Mouse (Mus musculus) T-helper 17 cell (primary cell): ENCODE results near the gene Tcf7l2.

Experiments used
- in situ Hi-C, 2 experiments: fragments of 300-600 bp; cut with MboI, MseI; formaldehyde crosslinking; loops; 1 replicate in 1 of 2; 2 replicates in 1 of 2; pipeline ENCODE4 v1.15.1; 2025; ENCODE audit warnings: high pct_unique_total_duplicates in 2 of 2

The Tcf7l2 gene

DNA sequence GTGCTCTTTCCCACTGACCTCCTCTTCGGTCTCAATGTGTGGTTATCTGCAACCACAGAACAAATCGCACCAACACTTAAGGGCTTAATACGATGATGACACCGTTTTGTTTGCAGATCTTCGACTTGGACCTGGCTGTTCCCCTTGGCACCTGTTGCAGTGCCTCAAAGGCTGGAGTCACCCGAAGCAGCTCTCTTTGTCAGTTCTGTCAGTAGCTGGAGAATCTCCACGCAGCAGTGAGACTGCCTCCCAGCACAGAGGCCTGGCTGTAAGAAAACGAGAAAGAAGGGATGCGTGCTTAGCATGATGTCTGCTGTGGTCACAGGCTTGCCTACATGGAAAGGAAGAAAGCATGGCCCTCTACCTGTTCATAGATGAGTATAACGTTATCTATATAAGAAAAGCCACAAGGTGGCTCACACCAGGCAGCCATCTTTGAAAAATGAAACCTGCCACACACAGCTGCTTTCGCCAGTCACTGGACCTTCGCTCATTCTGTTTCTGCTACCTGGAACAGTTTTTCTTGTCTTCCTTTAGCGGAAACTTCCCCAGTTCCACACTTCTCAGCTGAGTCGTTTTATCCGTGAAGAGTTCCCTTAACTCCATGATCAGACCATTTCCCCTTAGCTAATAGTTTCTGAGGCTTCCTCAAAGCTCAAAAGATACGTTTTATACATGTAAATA lies 21.1 kb upstream of the Tcf7l2 start:
- in situ Hi-C loops, result loop anchor here in 1 of 2 experiments (25.0 kb wide), 1 partner anchor 1933 kb away; no protein-coding TSS in a partner anchor

DNA sequence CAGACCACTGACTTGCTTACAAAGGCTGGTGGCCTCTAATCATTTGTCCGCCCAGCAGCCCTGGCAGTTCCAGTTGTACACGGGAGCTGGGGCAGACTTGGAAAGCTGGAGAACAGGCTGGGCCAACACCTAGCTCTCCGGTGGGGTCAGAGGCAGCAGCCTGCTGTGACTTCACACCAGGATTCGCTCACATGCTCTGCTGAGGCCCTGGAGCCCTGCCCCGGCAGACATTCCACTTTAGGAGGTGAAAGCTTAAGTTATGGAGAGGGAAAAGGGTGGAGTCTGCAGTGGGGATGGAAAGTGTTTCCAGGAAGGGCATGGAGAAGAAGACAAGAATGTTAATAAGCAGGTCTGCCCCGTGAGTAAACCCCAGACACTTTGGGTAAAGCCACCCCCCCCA lies 19.2 kb upstream of the Tcf7l2 start:
- in situ Hi-C loops, result loop anchor here in 1 of 2 experiments (25.0 kb wide), 1 partner anchor 1935 kb away; no protein-coding TSS in a partner anchor

- in situ Hi-C loops, result no loop called here
Observed at GRCm38 (mm10) chr19:55729376-55729775, 12.2 kb upstream of the Tcf7l2 start.

- in situ Hi-C loops, result no loop called here
Observed at GRCm38 (mm10) chr19:55732499-55732898, 9.1 kb upstream of the Tcf7l2 start.

DNA sequence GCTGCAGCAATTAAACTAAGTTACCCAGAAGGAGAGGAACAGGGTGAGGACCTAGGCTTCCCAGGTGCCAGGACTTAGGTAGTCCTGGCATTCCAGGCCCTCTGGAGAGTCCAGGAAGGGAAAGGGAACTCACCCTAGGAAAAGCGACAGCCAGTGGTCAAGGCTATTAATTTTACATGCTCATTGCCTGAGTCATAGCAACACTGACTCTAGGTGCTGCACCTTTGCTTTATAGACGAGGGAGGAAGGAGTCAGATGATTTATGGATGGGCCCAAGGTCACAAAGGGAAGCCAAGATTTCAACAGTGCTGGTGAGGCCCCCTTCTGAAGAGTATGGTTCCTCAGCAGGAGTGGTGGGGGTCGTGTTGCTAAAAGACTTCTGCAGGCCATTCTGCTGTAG lies 8.6 kb upstream of the Tcf7l2 start:
- in situ Hi-C loops, result no loop called here

DNA sequence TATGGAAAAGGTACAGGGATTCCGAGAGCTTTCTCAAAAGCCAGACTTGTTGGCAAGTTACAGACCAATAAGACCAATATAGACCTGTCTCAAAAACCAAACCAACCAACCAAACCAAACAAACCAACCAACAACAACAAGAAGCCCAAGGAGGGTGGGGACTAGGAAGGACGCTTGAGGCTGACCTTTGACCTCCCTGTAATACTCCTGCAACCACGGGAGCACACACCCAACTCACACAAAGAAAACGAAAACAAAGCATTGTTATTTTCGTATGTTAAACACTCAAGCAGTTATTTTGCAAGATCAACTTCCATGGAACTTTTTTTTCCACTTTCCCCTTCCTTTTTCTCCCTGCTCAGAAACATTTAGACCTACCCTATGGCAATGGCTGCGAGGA lies 5.6 kb upstream of the Tcf7l2 start:
- in situ Hi-C loops, result no loop called here

DNA sequence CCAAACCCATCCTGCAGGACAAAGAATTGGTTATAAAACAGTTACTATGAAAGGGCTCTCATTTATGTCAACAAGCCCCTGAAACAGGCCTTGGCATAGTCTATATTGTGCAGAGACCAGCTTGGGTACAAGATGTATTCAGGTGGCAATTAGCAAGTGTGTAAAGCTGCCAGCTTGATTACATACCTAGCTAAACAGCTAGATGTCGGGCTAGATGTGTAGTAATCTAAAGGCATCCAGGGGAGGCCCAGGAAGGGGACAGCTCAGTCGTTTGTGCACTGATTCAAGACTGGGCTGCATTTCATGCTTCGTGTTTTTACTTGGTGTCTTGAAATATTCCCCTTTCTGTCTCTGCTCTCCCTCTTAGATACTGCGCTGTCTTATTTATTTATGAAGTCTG lies 1.9 kb upstream of the Tcf7l2 start:
- in situ Hi-C loops, result no loop called here

DNA sequence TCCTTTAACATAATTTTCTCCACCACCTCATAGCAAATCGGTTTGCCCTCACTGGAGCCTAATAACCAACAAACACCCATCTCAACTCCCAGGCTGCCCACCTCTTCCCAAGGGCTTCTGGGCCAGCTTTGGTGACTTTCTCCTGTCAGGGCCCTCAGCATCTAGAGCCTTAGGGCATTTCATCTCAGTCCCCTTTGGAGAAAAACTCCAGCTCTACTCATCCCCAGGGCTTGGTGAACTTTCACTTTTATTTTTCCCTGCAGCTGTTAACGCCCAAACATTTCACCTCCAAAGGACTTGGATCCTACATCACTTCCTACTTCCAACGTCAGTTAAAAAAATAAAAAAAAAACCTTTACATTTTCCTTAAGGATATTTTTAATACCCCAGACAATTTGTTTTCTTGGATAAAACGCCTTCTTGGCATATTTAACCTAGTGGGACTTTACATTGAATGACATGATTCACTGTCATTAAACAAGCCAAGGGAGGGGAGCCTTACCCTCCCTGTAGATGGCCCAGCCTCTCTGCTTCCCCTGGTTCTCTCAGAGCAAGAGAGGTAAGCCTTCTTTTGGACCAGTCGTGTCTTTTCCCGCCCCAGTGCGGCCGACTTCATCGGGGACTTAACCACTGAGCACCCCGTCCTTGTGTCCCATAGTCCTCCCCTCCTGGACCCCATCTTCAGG lies 724 bp upstream of the Tcf7l2 start:
- in situ Hi-C loops, result no loop called here

DNA sequence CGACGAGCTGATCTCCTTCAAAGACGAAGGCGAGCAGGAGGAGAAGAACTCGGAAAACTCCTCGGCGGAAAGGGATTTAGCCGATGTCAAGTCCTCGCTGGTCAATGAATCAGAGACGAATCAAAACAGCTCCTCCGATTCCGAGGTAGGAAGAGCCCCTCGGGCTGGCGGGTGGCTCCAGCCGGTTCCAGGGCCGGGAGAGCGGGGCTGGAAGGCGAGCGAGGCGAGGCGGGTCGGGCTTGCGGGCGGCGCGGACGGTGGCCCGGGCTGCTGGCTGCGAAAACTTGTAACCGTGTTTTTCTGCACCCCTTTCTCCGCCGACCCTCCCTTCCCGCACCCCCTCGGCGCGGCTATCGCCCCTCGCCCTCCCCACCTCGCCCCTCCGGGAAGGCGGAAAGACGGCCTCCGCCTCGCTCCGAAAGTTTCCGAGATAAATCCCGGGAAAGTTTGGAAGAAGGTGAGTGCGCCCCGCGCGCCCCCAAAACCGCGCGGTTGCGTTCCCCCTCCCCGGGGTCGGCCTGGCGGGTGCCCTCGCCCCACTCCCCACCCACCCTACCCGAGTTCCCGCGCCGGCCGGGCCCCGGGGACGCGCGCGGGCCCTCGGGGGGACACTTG lies 873 bp downstream of the Tcf7l2 start:
- in situ Hi-C loops, result no loop called here

DNA sequence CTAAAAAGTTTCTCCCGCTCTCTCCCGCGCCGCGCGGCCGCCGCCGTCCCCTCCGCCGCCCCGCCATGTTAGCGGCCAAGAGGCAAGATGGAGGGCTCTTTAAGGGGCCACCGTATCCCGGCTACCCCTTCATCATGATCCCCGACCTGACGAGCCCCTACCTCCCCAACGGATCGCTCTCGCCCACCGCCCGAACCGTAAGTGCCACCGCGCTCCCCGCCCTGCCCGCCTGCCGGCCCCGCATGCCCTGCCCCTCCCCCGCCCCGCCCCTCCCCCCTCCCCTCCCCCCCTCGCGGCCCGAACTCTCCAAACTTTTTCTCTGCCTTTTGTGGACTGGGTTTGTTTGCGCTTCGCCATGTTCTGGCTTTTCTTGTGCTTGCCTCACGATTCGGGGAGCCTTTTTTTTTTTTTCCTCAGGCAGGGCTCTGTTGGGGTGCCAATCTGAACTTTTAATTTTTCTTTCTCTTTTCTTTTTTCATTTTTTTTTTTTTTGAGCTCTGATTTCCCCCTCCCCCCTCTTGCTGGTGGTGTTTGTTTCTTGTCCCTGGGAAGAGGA lies 1.5 kb downstream of the Tcf7l2 start:
- in situ Hi-C loops, result no loop called here

DNA sequence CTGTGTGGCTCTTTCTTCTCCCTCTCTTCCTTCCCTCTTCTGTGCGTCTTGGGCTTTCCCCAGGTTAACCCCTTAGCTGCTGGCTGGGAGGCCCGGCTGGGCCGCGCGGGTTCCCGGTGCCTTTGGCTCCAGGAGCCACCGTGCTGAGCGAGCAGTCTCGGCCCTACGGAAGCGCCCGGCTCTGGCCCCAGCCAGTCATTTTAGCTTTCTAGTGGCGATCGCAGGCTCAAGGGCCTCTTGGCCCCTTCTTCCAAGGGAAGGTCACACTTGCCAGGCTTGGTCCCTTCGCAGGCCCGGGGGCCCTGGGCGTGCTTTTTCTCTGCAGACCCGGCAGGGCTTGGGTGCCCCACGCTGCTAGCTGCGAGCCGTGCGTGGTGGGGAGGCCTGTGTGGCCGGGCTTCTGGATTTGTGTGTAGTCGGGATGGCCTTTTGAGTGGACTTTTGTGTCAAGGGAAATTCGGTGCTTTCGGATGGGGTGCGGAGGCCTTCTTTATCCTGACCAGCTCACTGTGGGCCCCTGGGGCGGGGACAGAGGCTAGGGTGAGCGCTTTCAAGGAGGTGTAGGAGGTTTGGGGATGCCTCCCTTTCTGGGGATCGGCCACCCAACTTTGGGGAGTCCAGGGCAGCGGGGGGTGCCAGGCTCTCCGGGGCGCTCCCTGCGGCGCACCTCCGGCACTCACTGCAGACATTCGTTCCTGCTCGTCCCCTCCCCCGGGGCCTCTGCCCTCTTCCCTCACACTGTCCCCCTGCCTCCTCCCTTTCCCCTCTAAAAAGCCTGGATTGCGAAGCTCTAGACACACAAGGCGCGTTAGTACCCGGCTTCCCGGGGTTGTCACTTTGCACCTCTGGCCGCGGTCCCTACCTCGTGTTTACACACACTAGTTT lies 2.2 kb downstream of the Tcf7l2 start:
- in situ Hi-C loops, result no loop called here

DNA sequence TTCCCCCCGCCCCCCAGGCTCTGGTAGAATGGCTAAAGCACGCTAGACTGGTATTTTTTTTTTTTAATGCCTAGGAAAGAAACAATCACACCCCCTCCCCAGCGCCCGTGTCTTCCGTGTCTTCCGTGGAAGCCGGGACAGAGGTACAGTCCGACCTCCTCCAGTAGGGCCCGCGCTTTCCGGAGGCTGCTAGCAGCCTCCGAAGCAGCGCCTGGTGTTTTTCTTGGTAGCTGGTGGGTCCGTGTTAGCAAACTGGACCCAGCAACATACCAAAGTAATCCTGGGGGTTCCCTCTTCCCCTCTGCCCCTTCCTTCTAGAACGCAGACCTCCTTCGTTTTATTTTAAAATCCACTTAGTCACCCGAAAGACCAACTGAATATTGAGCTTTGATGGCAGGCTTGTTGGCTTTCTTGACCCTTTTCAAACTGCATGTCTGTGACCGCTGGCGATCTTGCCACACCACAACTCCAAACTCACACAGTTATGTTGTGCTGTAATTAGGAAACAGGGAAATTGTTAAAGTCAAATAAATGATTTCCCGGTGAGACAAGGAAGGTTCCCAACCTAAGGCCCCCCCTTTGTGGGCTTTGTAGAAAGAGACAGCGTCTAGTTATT lies 3.1 kb downstream of the Tcf7l2 start:
- in situ Hi-C loops, result no loop called here

DNA sequence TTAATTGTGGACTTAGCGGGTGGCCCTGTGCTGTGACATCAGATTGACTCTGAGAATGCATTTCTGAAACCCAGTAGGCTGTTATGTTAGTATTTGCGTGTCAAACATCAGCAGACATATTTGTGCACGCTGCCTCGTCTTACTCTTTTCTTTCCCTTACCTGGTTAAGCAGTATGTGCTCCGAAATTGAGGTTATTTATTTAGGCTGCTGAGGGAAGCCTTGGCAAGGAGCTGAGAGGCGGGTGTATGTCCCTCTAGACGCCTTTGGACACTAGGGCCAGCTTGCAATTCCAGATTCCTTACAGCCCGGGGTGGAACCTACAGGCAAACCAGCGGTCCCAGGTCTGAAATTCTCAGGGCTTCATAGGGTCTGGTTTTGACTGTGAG lies 3.6 kb downstream of the Tcf7l2 start:
- in situ Hi-C loops, result no loop called here

DNA sequence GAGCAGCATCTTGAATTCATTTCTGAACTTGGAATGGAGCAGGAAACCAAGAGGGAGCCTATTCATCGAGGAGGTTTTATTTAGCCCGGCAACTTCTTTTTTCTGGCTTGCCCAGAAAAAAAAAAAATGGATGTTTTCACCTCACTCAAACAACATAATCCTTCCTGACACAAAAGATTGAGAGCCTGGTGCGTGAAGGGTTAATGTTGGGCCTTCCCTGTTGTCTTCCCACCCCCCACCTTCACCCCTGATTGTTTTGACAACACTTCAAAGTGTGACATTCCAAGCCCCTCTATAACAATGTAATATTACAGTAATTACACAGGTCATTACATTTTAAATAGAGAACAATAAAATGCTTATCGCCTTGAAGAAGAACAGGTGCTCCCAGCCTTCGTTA lies 4.6 kb downstream of the Tcf7l2 start:
- in situ Hi-C loops, result no loop called here

- in situ Hi-C loops, result no loop called here
Observed at GRCm38 (mm10) chr19:55747237-55747925, 5.8 kb downstream of the Tcf7l2 start.

DNA sequence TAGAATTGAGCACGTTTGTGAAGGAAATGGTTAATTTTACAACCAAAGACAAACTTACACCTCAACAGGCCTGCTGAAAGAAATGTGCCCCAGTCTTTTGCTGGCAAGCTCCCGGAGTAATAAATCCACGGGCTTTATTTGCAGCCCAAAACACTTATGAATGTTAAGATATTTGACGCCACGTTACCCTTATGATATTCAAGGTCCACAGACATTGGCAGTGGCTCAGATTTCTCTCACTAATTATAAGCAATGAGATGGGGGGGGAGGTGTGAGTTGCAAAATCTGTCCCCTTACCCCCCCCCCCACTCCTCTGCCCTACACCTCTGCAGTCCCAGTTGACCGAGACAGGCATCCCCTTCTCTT lies 6.3 kb downstream of the Tcf7l2 start:
- in situ Hi-C loops, result no loop called here

DNA sequence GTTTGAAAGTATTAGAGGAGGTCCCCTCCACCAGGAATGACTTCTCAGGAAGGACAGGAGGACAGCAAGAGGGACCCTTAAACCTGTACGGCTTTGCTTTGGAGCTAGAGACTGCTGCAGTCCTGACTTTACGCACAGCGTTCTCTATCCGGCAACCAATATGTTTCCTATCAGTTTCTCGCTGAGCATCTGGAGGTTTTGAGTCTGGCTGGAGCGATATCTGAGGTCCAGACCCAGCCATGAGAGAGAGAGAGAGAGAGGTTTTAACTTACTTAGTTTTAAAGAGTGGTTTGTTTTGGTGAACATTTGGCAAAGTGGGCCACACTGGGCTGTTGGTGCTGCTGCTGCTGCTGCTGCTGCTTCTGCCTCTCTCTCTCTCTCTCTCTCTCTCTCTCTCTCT lies 7.2 kb downstream of the Tcf7l2 start:
- in situ Hi-C loops, result no loop called here

DNA sequence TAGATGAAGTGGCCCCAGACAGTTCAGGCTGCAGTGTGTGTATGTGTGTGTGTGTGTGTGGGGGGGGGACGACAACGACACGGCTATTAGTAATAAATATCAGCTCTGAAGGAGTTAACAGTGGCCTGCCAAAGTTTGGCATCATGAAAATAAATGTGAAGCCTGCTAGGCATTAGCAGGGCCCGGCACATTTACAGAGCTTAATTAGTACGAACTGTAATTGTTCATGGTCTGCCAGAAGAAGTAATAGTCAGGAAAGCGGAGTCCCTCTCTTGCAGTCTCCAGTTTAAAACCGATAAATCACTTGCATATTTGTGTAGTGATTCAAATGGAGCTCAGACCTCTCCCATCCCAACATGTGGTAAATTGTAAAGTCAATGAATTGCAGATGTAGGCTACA lies 7.9 kb downstream of the Tcf7l2 start:
- in situ Hi-C loops, result no loop called here

GRCm38 (mm10) chr19:55750048-55750447 lies 8.4 kb downstream of the Tcf7l2 start:
- in situ Hi-C loops, result no loop called here

DNA sequence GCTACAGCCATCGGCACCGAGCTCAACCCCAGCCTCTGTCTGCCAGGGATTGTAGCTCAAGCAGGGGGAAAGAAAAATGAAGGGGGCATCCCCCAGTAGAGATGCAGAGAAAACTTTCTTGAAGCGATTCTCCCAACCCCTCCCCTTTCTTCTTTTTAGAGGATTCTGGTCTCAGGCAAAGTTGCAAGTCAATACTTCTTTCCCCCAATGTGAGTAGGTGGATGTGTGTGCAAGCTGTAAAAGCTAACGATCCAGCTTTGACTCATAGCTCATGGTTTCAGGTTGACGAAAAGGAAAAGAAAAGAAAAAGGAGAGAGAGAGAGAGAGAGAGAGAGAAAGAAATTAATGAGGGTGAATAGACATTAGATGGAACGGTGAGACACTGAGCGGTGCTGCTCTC lies 8.8 kb downstream of the Tcf7l2 start:
- in situ Hi-C loops, result no loop called here

GRCm38 (mm10) chr19:55752861-55753260 lies 11.2 kb downstream of the Tcf7l2 start:
- in situ Hi-C loops, result no loop called here
